Mouse (Mus musculus) CD4-positive helper T cell, adult 2 months (primary cell): ENCODE measurements around the gene Plekha3.

ENCODE experiments used
- DNase-seq: peaks from one replicate; pipeline ENCODE4 v3.0.0-alpha.2; 2012; ENCODE audit warnings: low read depth, missing footprints, low spot score

Plekha3 gene

GRCm38 (mm10) chr2:76676401-76677226 lies 1.5 kb downstream of the Plekha3 start:
- no peak for DNase-seq

GRCm38 (mm10) chr2:76682301-76682700 lies 7.2 kb downstream of the Plekha3 start:
- DNase-seq, result no peak

- no peak for DNase-seq
These were observed 11.9 kb downstream of the Plekha3 start for GRCm38 (mm10) chr2:76686986-76687385.

GRCm38 (mm10) chr2:76687608-76688007 lies 12.5 kb downstream of the Plekha3 start:
- no peak for DNase-seq

DNA sequence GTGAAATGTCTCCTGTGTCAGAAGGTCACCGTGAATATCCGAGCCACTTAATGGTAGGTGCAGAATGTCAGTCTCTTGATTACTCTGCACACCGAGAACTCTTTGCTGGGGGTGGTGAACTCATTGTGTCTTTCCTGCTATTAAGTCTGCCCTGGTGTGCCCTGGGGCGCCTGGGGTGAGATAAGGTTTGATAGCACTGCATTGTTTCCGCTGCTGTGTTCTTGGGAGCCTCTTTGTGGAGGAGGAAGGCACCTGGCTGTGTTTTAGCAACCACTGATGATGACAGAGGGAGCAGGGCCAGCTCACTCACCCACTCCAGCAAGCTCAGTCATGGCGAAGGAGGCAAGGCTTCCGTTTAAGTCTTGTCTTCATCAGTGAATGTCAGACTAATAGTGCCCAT lies 13.1 kb downstream of the Plekha3 start:
- no peak for DNase-seq

DNA sequence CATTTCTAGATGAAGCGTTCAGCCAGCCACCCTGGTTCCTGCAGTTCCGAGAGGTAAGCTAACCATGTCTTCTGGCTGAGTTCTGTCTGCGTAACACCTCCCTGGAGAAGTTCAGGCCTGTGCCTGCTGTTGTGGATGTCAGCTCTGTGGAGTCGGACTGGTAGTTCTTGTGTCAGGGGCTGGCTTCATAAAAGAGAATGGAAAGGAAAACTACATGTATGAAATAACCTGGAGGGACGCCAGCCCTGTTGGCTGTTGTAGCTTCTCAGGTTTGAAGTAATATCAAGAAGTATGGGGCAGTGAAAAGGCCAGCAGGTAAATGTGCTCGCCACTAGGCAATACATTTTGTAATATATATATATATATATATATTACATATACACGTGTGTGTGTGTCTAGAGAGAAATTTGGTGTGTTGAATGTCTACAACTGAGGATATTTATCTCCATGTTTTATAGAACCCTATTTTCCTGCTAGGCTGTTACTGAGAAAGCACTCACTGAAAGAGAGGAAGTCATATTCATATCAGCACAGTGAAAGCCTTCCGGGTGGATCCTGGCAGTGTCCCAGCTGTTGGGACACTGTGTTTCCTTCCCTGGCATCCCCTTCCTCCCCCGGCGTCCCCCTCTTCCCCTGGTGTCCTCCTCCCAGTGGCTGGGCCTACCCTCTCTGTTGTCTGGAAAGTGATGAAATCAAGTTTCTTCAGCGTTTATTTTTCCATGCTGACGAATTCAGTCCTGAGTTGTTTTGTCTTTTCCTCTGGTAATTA lies 15.5 kb downstream of the Plekha3 start:
- no peak for DNase-seq

DNA sequence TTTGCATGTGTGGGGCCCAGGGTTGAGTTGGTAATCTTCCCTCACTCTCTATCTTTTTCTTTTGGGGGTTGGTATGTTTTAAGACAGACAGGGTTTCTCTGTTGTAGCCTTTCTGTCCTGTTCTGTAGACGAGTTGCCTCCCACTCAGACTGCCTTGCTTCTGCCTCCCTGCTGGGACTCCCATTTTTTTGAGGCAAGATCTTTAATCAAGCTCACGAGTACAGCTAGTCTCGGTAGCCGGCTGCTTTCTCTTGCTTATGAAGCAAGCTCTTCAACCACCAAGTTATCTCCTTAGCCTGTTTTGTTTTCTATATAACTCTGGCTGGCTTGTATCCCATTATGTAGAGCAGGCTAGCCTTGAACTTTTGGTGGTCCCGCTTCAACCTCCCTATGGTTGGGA lies 18.7 kb downstream of the Plekha3 start:
- no peak for DNase-seq

DNA sequence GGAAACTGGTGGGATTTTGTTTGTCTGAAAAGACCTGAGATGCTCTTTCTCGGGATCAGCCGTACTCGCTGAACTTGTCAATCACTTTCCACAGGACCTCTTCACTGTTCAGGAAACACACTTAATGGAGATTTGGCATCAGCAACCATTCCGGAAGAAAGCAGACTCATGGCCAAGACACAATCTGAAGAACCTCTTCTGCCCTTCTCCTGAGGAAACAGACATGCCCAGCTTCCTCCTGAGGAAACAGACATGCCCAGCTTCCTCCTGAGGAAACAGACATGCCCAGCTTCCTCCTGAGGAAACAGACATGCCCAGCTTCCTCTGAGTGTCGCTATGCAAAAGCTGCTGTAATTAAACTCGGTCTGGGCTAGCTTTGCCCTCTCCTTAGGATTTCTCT lies 20.2 kb downstream of the Plekha3 start:
- no peak for DNase-seq

DNA sequence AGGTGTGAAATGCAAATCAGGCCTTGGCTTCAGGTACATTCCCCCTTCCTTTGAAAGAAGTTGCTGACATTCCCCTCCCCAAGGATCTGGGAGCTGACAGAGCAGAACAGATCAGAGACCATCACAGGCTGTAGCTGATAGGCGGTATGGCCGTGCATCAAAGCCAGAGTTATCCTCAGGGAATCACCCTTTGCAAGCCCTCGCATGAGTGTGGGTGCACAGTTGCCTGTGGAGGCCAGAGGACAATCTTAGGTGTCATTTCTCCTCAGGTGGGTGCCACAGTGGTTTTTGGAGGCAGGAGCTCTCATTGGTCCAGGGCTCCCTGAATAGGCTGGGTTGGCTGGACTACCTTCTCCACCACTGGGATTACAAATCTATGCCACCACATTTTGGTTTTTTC lies 27.1 kb downstream of the Plekha3 start:
- no peak for DNase-seq

- no peak for DNase-seq
These were observed 27.7 kb downstream of the Plekha3 start for GRCm38 (mm10) chr2:76702751-76703150.

DNA sequence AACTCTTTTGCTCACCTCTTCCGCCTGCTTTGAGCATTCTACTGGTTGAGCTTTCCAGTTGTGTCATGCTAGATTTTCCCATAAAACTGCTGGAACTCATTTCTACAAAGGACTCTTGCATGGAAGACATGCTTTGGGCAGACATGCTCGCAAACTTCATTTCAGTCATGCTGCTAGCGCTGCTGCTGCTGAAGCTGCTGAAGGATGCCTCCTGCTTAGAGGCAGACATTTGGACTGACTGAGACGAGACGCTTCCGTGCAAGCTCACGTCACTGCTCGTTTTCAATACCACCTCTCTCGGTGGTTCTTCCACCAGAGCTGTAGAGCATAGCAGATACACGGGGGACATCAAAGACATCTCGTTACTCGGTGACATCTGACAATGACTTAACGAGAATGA lies 30.6 kb downstream of the Plekha3 start:
- no peak for DNase-seq

GRCm38 (mm10) chr2:76708512-76708911 lies 33.4 kb downstream of the Plekha3 start:
- no peak for DNase-seq

- no peak for DNase-seq
These were observed 39.9 kb downstream of the Plekha3 start for GRCm38 (mm10) chr2:76714984-76715383.

GRCm38 (mm10) chr2:76719650-76720049 lies 44.6 kb downstream of the Plekha3 start:
- no peak for DNase-seq
